Mouse (Mus musculus) bone marrow macrophage, adult 2 months (primary cell): Measurements from ENCODE around the gene Prss36.

Experiments
- CTCF ChIP-seq: IDR thresholded peaks from 2 replicates; pipeline ENCODE4 v1.5.1; 2012; ENCODE audit warnings: low read depth, mild to moderate bottlenecking, low read length, moderate library complexity
- POLR2A ChIP-seq: IDR thresholded peaks from 2 replicates; pipeline ENCODE4 v1.6.1; 2012; ENCODE audit warnings: mild to moderate bottlenecking, low read depth, low read length, borderline replicate concordance

GRCm38 (mm10) chr7:127926846-127927245 lies 19.7 kb downstream of the Prss36 start:
- no peak for TF ChIP-seq CTCF
- no peak for TF ChIP-seq POLR2A
